Mouse (Mus musculus) embryonic facial prominence, embryonic 11.5 days (tissue): ENCODE data around the gene Papolb. TPM values are rescaled to one million over a fixed set of nuclear protein-coding genes. Genes with fewer than 3 reads are reported as not detected.

Experiments used
- polyA plus RNA-seq: library from polyadenylated mRNA; unstranded; fragments of >200 nt; fragmentation: Nextera tagmentation; extraction: Ambion mirVana; gene quantifications from 2 replicates; pipeline ENCODE4 v1.2.1, GENCODE M21; 2014

Gene Papolb
- polyA plus RNA-seq, 1 experiment from 2014 or later: 0.21 TPM

Other genes with a start within 250 kb of the Papolb start
- gene Foxk1, start 128.6 kb downstream of the Papolb start, polyA plus RNA-seq: 2.9 and 3.4 TPM in 2 replicates
- gene Ap5z1, start 66.1 kb downstream of the Papolb start, polyA plus RNA-seq: 5.5 and 8.0 TPM in 2 replicates
- gene Radil, start 21.0 kb upstream of the Papolb start, polyA plus RNA-seq: 1.9 and 2.4 TPM in 2 replicates
- 3.9 and 5.5 TPM in 2 replicates for gene Mmd2, start 78.7 kb upstream of the Papolb start, polyA plus RNA-seq
- 61.2 and 62.4 TPM in 2 replicates for gene Wipi2, start 97.6 kb upstream of the Papolb start, polyA plus RNA-seq
- gene Slc29a4, start 162.4 kb upstream of the Papolb start, polyA plus RNA-seq: 9.5 and 14.4 TPM in 2 replicates